Mouse (Mus musculus): ENCODE measurements at regions not wholly inside any gene's neighbourhood (a gene's known extent, or its start where the extent isn't known, plus 50 kb on each side); places are given as distances from the start of the nearest gene placed in this dataset.

DNA sequence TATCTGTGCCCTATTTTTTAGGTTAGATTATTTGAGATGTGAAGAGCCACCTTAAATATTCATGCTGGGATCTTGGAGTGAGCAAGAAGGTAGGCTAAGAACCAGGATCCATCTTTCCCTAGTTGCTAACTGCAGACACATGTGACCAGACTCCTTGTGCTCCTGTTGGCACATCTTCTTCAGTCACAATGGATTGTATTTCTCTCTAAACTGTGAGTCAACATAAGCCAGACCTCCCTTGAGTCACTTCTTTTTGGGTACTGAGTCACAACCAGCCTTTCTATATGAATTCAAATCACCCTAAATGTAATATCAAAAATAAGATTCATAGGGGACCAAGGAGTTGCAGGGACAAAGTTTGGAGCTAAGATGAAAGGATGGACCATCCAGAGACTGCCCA lies 217.9 kb downstream of the Lpin1 start:
- TF ChIP-seq CTCF (conservative IDR thresholded peaks at IDR 0.05; ENCODE audit: insufficient read depth, insufficient read length, low read depth, low read length), result no peak
- TF ChIP-seq POLR2A (IDR thresholded peaks at IDR 0.05; ENCODE audit: low read depth, low read length), result no peak

Data from kidney, adult 2 months (tissue).